Mouse (Mus musculus): Measurements from ENCODE around the gene Morn5. TPM values are rescaled to one million over a fixed set of nuclear protein-coding genes. Genes with fewer than 3 reads are reported as not detected.

Morn5 gene
- polyA plus RNA-seq, 1 experiment from 2014 or later = 4.0 TPM

Other genes with a start within 250 kb of the Morn5 start
- 0.86 and 1.6 TPM in 2 replicates for gene Ttll11, start 69.5 kb upstream of the Morn5 start, polyA plus RNA-seq (2016; fragmentation: Nextera tagmentation; extraction: Ambion mirVana)
- 202 and 224 TPM in 2 replicates for gene Ndufa8, start 52 bp upstream of the Morn5 start, polyA plus RNA-seq (2016; fragmentation: Nextera tagmentation; extraction: Ambion mirVana)
- 0.84 and 2.0 TPM in 2 replicates for gene Lhx6, start 56.0 kb downstream of the Morn5 start, polyA plus RNA-seq (2016; fragmentation: Nextera tagmentation; extraction: Ambion mirVana)
- 24.7 and 25.9 TPM in 2 replicates for gene Mrrf, start 86.9 kb downstream of the Morn5 start, polyA plus RNA-seq (2016; fragmentation: Nextera tagmentation; extraction: Ambion mirVana)
- 88.2 and 98.7 TPM in 2 replicates for gene Rbm18, start 87.3 kb downstream of the Morn5 start, polyA plus RNA-seq (2016; fragmentation: Nextera tagmentation; extraction: Ambion mirVana)
- 4.5 and 5.2 TPM in 2 replicates for gene Ptgs1, start 181.0 kb downstream of the Morn5 start, polyA plus RNA-seq (2016; fragmentation: Nextera tagmentation; extraction: Ambion mirVana)

Data from hindbrain, embryonic 10.5 days (tissue).